Mouse (Mus musculus) lung, embryonic 14.5 days (tissue): Measurements from ENCODE around the gene Abracl. TPM values are rescaled to one million over a fixed set of nuclear protein-coding genes. Genes with fewer than 3 reads are reported as not detected.
A peak's percentile ranks its signal among the peaks of the same experiment; 100 is the strongest.

ENCODE experiments used
- ATAC-seq: fragments of 200-750 bp; cut with Nextera tagmentation; 2 replicates; pipeline ENCODE4 v1.8.0; 2017; ENCODE audit warnings: mild to moderate bottlenecking, moderate TSS enrichment, moderate library complexity; ENCODE audit not compliant: insufficient read depth
- DNase-seq: peaks from one replicate; pipeline ENCODE4 v3.0.0-alpha.2; 2015
- H3K27ac ChIP-seq: fragments of 300-500 bp; sonication (generic); 2 replicates; pipeline ENCODE4 v1.5.1; 2014; ENCODE audit warnings: low read depth, mild to moderate bottlenecking, moderate library complexity
- H3K27me3 ChIP-seq: fragments of 300-500 bp; sonication (generic); 2 replicates; pipeline ENCODE4 v1.6.1; 2014; ENCODE audit warnings: low read length, control low read depth; ENCODE audit not compliant: insufficient read depth
- H3K36me3 ChIP-seq: fragments of 300-500 bp; sonication (generic); 2 replicates; pipeline ENCODE4 v1.6.1; 2014; ENCODE audit warnings: control low read depth; ENCODE audit not compliant: insufficient read depth
- H3K4me1 ChIP-seq: fragments of 300-500 bp; sonication (generic); 2 replicates; pipeline ENCODE4 v1.6.1; 2014; ENCODE audit warnings: antibody characterized with exemption, control low read depth; ENCODE audit not compliant: insufficient read depth
- H3K4me2 ChIP-seq: fragments of 300-500 bp; sonication (generic); 2 replicates; pipeline ENCODE4 v1.6.1; 2014; ENCODE audit warnings: mild to moderate bottlenecking
- H3K4me3 ChIP-seq: fragments of 300-500 bp; sonication (generic); 2 replicates; pipeline ENCODE4 v1.5.1; 2014; ENCODE audit warnings: low read depth, low read length
- H3K9ac ChIP-seq: fragments of 300-500 bp; sonication (generic); 2 replicates; pipeline ENCODE4 v1.6.1; 2014
- H3K9me3 ChIP-seq: fragments of 300-500 bp; sonication (generic); 2 replicates; pipeline ENCODE4 v1.6.1; 2016; ENCODE audit warnings: low read depth, low read length, control low read depth
- CTCF ChIP-seq: IDR thresholded peaks from 2 replicates; pipeline ENCODE4 v1.5.1; 2016; ENCODE audit warnings: antibody characterized with exemption, low read depth
- WGBS: fragments of 180-500 bp; shearing (Covaris S2); extraction: QIAGEN DNeasy Blood & Tissue Kit; methylation state at CpG from one replicate; pipeline ENCODE4 v1.1.7; 2014; 5-methylcytosine and 5-hydroxymethylcytosine counted together
- polyA plus RNA-seq: library from polyadenylated mRNA; unstranded; fragments of >200 nt; fragmentation: Nextera tagmentation; extraction: Ambion mirVana; gene quantifications from 2 replicates; pipeline ENCODE4 v1.2.1, GENCODE M21; 2014

Gene Abracl
- polyA plus RNA-seq = 142 and 165 TPM in 2 replicates

- WGBS = under 1% methylated on average over 37 of the region's 37 CpGs
- Histone ChIP-seq H3K27ac (peak within 1 kb of the TSS; percentile 93), H3K27me3 (no peaks in the 10 kb centered on the region), H3K4me2 (peak within 1 kb of the TSS; percentile 74), H3K9me3 (no peaks in the 10 kb centered on the region), H3K9ac (peak within 1 kb of the TSS; percentile 85), H3K4me3 (peak within 1 kb of the TSS; percentile 70), H3K36me3 (peaks cover 11% of the 10 kb centered on the region), H3K4me1 (0 out of 2 replicates have a peak, but pooled peaks cover 5% of the 10 kb centered on the region)
- TF ChIP-seq CTCF = peak; percentile 55
- DNase-seq (peak; percentile 86), ATAC-seq (peak; percentile 95)
Measured at GRCm38 (mm10) chr10:18022741-18023347, at the start of gene Abracl. Abracl (minus strand) TSS chr10:18023288.

- H3K27ac ChIP-seq = no peak overlapping the region
- H3K4me2 ChIP-seq = no peak overlapping the region
- H3K36me3 ChIP-seq = no peaks in the 10 kb centered on the region
- TF ChIP-seq CTCF = no peak
- H3K4me3 ChIP-seq = no peak overlapping the region
- no peak for ATAC-seq
- H3K9ac ChIP-seq = no peak overlapping the region
- 50% methylated on average over 3 of the region's 3 CpGs for WGBS
- no peaks in the 10 kb centered on the region for H3K9me3 ChIP-seq
- no peaks in the 10 kb centered on the region for H3K4me1 ChIP-seq
- no peaks in the 10 kb centered on the region for H3K27me3 ChIP-seq
- no peak for DNase-seq
Measured at GRCm38 (mm10) chr10:18072871-18073270, 49.8 kb upstream of the Abracl start.

- Histone ChIP-seq H3K4me1 (no peaks in the 10 kb centered on the region; the same call in 1 of the 2 replicates), H3K4me3 (no peak overlapping the region), H3K9me3 (no peaks in the 10 kb centered on the region), H3K36me3 (no peaks in the 10 kb centered on the region), H3K27ac (no peak overlapping the region), H3K27me3 (no peaks in the 10 kb centered on the region), H3K9ac (no peak overlapping the region), H3K4me2 (no peak overlapping the region)
- TF ChIP-seq CTCF = no peak
- no peak for DNase-seq
- WGBS = 80% methylated on average over 2 of the region's 2 CpGs
- ATAC-seq = no peak
Measured at GRCm38 (mm10) chr10:18070616-18071015, 47.5 kb upstream of the Abracl start.

GRCm38 (mm10) chr10:18070144-18070543 is 47.1 kb upstream of the Abracl start:
- Histone ChIP-seq H3K36me3 (no peaks in the 10 kb centered on the region), H3K27me3 (no peaks in the 10 kb centered on the region), H3K4me1 (no peaks in the 10 kb centered on the region; the same call in 1 of the 2 replicates), H3K27ac (no peak overlapping the region), H3K9me3 (no peaks in the 10 kb centered on the region), H3K4me3 (no peak overlapping the region), H3K4me2 (no peak overlapping the region), H3K9ac (no peak overlapping the region)
- WGBS = 57% methylated on average over 3 of the region's 3 CpGs
- TF ChIP-seq CTCF = no peak
- peak; percentile 23 for DNase-seq
- no peak for ATAC-seq

- H3K4me1 ChIP-seq = no peaks in the 10 kb centered on the region; the same call in 1 of the 2 replicates
- ATAC-seq (no peak), DNase-seq (no peak)
- no peaks in the 10 kb centered on the region for H3K27me3 ChIP-seq
- TF ChIP-seq CTCF = no peak
- H3K4me3 ChIP-seq = no peak overlapping the region
- H3K4me2 ChIP-seq = no peak overlapping the region
- no peaks in the 10 kb centered on the region for H3K9me3 ChIP-seq
- H3K27ac ChIP-seq = no peak overlapping the region
- WGBS = 70% methylated on average over 2 of the region's 2 CpGs
- no peak overlapping the region for H3K9ac ChIP-seq
- H3K36me3 ChIP-seq = no peaks in the 10 kb centered on the region
Measured at GRCm38 (mm10) chr10:18069576-18069975, 46.5 kb upstream of the Abracl start.

GRCm38 (mm10) chr10:18068880-18069279 is 45.8 kb upstream of the Abracl start:
- TF ChIP-seq CTCF = no peak
- Histone ChIP-seq H3K4me1 (no peaks in the 10 kb centered on the region; the same call in 1 of the 2 replicates), H3K9ac (no peak overlapping the region), H3K9me3 (no peaks in the 10 kb centered on the region), H3K36me3 (no peaks in the 10 kb centered on the region), H3K4me2 (no peak overlapping the region), H3K4me3 (no peak overlapping the region), H3K27ac (no peak overlapping the region), H3K27me3 (no peaks in the 10 kb centered on the region)
- WGBS = 76% methylated on average over 2 of the region's 2 CpGs
- ATAC-seq = no peak
- DNase-seq = no peak

GRCm38 (mm10) chr10:18067761-18068446 is 44.8 kb upstream of the Abracl start:
- no peaks in the 10 kb centered on the region for H3K27me3 ChIP-seq
- DNase-seq = peak; percentile 61
- no peak overlapping the region for H3K4me2 ChIP-seq
- no peaks in the 10 kb centered on the region; the same call in 1 of the 2 replicates for H3K4me1 ChIP-seq
- no peak overlapping the region for H3K9ac ChIP-seq
- WGBS = 49% methylated on average over 10 of the region's 10 CpGs
- TF ChIP-seq CTCF = no peak
- H3K36me3 ChIP-seq = no peaks in the 10 kb centered on the region
- H3K4me3 ChIP-seq = no peak overlapping the region
- peak overlapping the region; percentile 24; the same call in 1 of the 2 replicates for H3K27ac ChIP-seq
- no peaks in the 10 kb centered on the region for H3K9me3 ChIP-seq
- peak; percentile 61; the same call in 1 of the 2 replicates for ATAC-seq
